Mouse (Mus musculus) adrenal gland, adult 8-10 months (tissue): ENCODE measurements around the gene Cyp2c23. TPM values are rescaled to one million over a fixed set of nuclear protein-coding genes. Genes with fewer than 3 reads are reported as not detected.
A peak's percentile ranks its signal among the peaks of the same experiment; 100 is the strongest.

Source experiments
- DNase-seq: peaks from one replicate; pipeline ENCODE4 v3.0.0; 2022
- total RNA-seq, 4 experiments: library from RNA; stranded (reverse); gene quantifications; 2 replicates each; pipeline ENCODE4 v1.2.4; 2022

Gene Cyp2c23
- total RNA-seq: 1 to 10 TPM in 3 of 4 experiments, under 1 TPM in 1; 0.30 to 2.2 (median 1.0) TPM

- DNase-seq: no peak
Observed at GRCm38 (mm10) chr19:44028972-44029371, at the start of gene Cyp2c23. TSS of gene Cyp2c23 (minus strand) at chr19:44029208.

- DNase-seq: no peak
Observed at GRCm38 (mm10) chr19:44077024-44077423, 48.0 kb upstream of the Cyp2c23 start.

- no peak for DNase-seq
Observed at GRCm38 (mm10) chr19:44076457-44076856, 47.4 kb upstream of the Cyp2c23 start.

GRCm38 (mm10) chr19:44074986-44075385 lies 46.0 kb upstream of the Cyp2c23 start:
- DNase-seq: no peak

- no peak for DNase-seq
Observed at GRCm38 (mm10) chr19:44071166-44071565, 42.2 kb upstream of the Cyp2c23 start.

GRCm38 (mm10) chr19:44069914-44070232 lies 40.9 kb upstream of the Cyp2c23 start:
- DNase-seq: no peak

GRCm38 (mm10) chr19:44069121-44069913 lies 40.3 kb upstream of the Cyp2c23 start, which contains the start of gene Erlin1:
TSS of gene Erlin1 (minus strand) at chr19:44069785.
- peak; percentile 78 for DNase-seq

GRCm38 (mm10) chr19:44068232-44068631 lies 39.2 kb upstream of the Cyp2c23 start:
- no peak for DNase-seq

- DNase-seq: no peak
Observed at GRCm38 (mm10) chr19:44067323-44068049, 38.5 kb upstream of the Cyp2c23 start.

GRCm38 (mm10) chr19:44064734-44065133 lies 35.7 kb upstream of the Cyp2c23 start:
- no peak for DNase-seq

- no peak for DNase-seq
Observed at GRCm38 (mm10) chr19:44063773-44064172, 34.8 kb upstream of the Cyp2c23 start.

- no peak for DNase-seq
Observed at GRCm38 (mm10) chr19:44060226-44060625, 31.2 kb upstream of the Cyp2c23 start.

GRCm38 (mm10) chr19:44055173-44055826 lies 26.3 kb upstream of the Cyp2c23 start:
- DNase-seq: no peak

GRCm38 (mm10) chr19:44050388-44050787 lies 21.4 kb upstream of the Cyp2c23 start:
- no peak for DNase-seq

- DNase-seq: no peak
Observed at GRCm38 (mm10) chr19:44049282-44049681, 20.3 kb upstream of the Cyp2c23 start.

GRCm38 (mm10) chr19:44045847-44046246 lies 16.8 kb upstream of the Cyp2c23 start:
- no peak for DNase-seq

GRCm38 (mm10) chr19:44042121-44042520 lies 13.1 kb upstream of the Cyp2c23 start:
- DNase-seq: no peak

GRCm38 (mm10) chr19:44033396-44033795 lies 4.4 kb upstream of the Cyp2c23 start:
- no peak for DNase-seq

- DNase-seq: no peak
Observed at GRCm38 (mm10) chr19:44032046-44032744, 3.2 kb upstream of the Cyp2c23 start.

GRCm38 (mm10) chr19:44030024-44030423 lies 1.0 kb upstream of the Cyp2c23 start:
- no peak for DNase-seq

GRCm38 (mm10) chr19:44026956-44027530 lies 2.0 kb downstream of the Cyp2c23 start:
- no peak for DNase-seq

GRCm38 (mm10) chr19:44024921-44025585 lies 4.0 kb downstream of the Cyp2c23 start:
- peak; percentile 31 for DNase-seq
